Mouse (Mus musculus) olfactory bulb, adult 2 months (tissue): ENCODE measurements around the gene Chst15. TPM values are rescaled to one million over a fixed set of nuclear protein-coding genes. Genes with fewer than 3 reads are reported as not detected.

Experiments used
- H3K27ac ChIP-seq: fragments of 200-500 bp; 2 replicates; pipeline ENCODE4 v1.5.1; 2012; ENCODE audit warnings: low read depth, low read length; ENCODE audit not compliant: insufficient read depth
- H3K4me1 ChIP-seq: fragments of 200-500 bp; 2 replicates; pipeline ENCODE4 v1.6.1; 2012; ENCODE audit warnings: low read length; ENCODE audit not compliant: control insufficient read depth, insufficient read depth
- H3K4me3 ChIP-seq: fragments of 200-500 bp; 2 replicates; pipeline ENCODE4 v1.5.1; 2012; ENCODE audit warnings: mild to moderate bottlenecking, low read depth, low read length, moderate library complexity; ENCODE audit not compliant: insufficient read depth
- CTCF ChIP-seq: fragments of 200-500 bp; IDR thresholded peaks from 2 replicates; pipeline ENCODE4 v1.5.1; 2012; ENCODE audit warnings: low read depth, mild to moderate bottlenecking, low read length, moderate library complexity; ENCODE audit not compliant: insufficient read depth
- POLR2A ChIP-seq: fragments of 200-500 bp; IDR thresholded peaks from 2 replicates; pipeline ENCODE4 v1.6.1; 2012; ENCODE audit warnings: mild to moderate bottlenecking, low read depth, low read length, moderate library complexity; ENCODE audit not compliant: insufficient read depth
- WGBS: fragments of 180-500 bp; shearing (Covaris S2); methylation state at CpG from one replicate; pipeline ENCODE4 v1.1.7; 2018; 5-methylcytosine and 5-hydroxymethylcytosine counted together
- polyA plus RNA-seq: library from polyadenylated mRNA; stranded (reverse); fragments of >200 nt; gene quantifications from 2 replicates; pipeline ENCODE4 v1.2.4, GENCODE M21; 2012; ENCODE audit warnings: low replicate concordance; ENCODE audit not compliant: missing spikeins, insufficient read depth, insufficient read length

Chst15 gene
- polyA plus RNA-seq, 1 experiment, result not detected

DNA sequence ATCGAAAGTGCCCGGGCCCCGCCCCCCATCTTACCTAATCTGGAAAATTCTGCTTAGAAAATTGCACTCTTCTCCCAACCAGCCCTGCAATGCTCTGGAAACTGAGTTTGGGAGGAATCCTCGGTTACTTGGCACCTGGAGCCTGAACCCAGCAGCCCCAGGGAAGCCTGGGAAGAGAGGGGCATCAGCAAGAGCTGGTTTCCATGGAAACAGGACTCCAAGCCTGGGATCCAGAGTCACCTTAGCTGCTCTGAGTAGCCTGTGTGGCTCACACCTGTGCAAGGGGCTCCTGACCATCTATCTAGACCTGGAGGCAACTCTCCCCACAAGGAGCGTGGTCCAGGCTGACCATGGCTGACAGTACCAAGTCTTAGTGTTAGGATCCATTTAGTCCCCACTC, 106.4 kb downstream of the Chst15 start:
- H3K4me1 ChIP-seq, result peaks cover 9% of the 10 kb centered on the region
- H3K27ac ChIP-seq, result no peak overlapping the region
- 79% methylated on average over 5 of the region's 5 CpGs for WGBS
- TF ChIP-seq CTCF, result no peak
- no peak for TF ChIP-seq POLR2A
- no peak overlapping the region for H3K4me3 ChIP-seq

DNA sequence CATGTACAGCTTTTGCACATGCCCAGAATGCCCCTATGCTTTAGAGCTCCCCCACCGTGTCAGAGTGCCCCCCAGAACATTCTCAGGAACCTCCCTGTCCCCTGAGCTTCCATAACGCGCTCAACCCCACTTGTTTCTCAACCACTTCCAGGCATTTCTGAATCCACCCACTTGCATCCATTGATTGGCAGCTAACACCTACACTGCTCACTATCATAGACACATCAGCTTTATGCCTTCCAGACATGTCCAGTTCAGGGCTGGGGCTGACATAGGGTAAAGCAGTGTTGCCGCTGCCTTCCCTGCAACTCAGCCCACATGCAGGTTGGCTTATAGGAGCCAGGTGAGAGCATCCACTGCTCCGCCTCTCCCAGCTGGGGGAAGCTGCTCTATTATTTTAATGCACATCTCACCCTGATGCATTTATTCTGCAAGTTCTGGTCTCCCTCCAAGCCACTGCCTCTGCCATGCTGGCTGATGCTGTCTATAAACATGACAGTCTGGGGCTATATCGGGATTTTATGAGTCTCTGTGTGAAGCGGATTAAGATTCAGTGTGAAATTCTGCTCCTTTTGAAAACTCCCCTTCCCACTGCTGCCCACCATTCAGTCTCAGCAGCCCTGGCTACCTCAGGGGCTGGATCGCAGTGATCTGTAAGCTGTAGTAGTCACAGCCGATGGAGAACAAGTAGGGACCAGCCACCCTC, 107.9 kb downstream of the Chst15 start:
- WGBS, result 78% methylated on average over 9 of the region's 9 CpGs
- peaks cover 9% of the 10 kb centered on the region for H3K4me1 ChIP-seq
- no peak overlapping the region for H3K4me3 ChIP-seq
- TF ChIP-seq CTCF, result no peak
- TF ChIP-seq POLR2A, result no peak
- no peak overlapping the region for H3K27ac ChIP-seq

DNA sequence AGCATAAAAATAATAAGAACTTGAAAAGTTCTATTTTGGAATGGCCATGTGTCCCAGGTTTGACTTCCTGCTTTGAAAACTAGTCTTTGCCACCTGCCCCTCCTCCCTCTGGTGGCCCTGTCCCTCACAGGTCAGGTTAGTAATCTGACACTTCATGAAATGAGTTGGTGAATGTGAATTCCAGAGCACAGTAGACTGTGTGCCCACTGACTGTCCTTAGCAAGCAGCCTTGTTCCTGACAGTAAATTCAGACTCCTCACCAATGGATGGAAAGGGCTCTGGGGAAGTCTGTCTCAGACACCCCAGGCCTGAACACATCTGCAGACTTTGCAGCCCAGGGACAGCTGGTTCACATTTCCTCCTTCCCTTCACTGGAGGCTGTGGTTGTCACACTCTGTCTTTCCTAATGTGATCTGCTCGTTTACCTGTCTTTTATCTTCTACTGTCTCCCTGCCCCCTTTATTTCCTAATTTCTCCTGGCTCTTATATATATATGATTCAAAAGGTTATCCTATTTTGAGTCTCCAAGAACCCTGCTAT, 112.9 kb downstream of the Chst15 start:
- WGBS, result 84% methylated on average over 1 of the region's 1 CpGs
- H3K4me3 ChIP-seq, result no peak overlapping the region
- no peak for TF ChIP-seq POLR2A
- TF ChIP-seq CTCF, result no peak
- H3K4me1 ChIP-seq, result peaks cover 11% of the 10 kb centered on the region
- no peak overlapping the region for H3K27ac ChIP-seq

DNA sequence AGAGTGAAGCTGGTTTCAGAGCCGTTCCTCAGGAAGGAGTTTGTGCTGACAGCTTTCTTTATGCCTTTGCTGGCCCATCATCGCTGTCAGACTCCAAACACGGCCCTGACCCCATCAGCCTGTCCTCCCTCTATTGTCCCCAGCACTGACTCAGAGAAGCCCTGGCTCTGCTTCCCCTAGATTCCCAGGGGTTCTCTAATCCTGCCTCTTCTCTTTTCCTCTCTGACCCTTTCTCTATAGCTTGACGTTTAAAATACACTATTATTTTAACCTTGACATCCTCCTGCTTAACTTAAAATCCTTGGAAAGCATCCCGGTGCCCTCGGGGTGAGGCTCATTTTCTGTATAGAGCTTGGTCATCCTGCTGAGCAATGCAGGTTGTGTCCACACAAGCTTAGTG, 117.3 kb downstream of the Chst15 start:
- 36% methylated on average over 6 of the region's 6 CpGs for WGBS

DNA sequence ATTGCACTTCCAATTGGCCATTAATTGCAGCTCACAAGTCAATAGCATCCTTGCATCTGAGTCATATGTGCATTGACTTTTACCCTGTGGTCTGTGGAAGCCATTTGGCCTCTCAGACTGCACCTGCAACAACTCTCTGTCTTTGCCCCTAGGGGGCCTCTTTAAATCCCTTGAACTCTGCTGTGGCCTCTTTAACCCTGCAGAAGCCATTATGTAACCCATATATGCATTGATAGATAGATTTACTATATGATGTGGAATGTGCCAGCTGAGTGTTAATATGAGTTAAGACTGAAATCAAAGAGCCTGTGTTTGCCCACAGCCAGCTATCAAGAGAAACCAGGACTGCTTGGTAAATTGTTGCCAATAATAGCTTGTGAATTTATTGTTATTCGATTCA, 118.2 kb downstream of the Chst15 start:
- Histone ChIP-seq H3K4me3 (no peak overlapping the region), H3K4me1 (peaks cover 12% of the 10 kb centered on the region), H3K27ac (no peak overlapping the region)
- TF ChIP-seq POLR2A, result no peak
- WGBS, result 48% methylated on average over 1 of the region's 1 CpGs

More for the DNA sequence above, 117.3 kb downstream of the Chst15 start:
- no peak overlapping the region for H3K4me3 ChIP-seq
- H3K27ac ChIP-seq, result no peak overlapping the region
- no peak for TF ChIP-seq POLR2A
- TF ChIP-seq CTCF, result no peak
- H3K4me1 ChIP-seq, result peaks cover 12% of the 10 kb centered on the region

DNA sequence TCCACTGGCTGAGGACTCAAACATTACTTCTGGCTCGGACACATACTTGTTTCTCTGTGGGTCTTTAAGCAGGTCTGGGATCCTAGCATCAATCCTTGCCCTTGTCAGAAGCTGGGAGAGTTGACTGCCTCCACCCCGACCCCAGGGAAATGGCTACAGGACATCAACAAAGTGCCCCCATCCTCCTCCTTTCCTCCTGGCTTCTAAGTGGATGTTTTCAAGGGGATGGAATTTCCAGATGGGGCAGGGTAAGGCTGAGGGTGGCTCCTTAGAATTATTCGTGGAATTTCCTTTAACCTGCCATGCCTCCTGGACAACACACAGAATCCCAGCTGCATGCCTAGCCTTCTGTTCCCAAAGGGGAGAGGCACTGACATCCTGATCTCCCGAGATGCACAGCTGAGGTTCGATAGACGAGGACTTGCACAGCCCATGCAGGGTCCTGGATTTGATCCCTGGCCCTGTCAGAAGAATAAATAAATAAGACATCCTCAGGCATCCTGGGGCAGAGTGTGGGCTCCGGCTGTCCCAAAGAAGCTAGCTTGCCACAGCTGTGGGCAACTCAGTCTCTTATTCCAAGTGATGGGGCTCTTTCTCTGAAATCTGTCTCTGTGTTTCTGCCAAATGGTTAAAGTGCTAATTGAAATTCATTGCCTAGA, 119.1 kb downstream of the Chst15 start:
- peaks cover 12% of the 10 kb centered on the region for H3K4me1 ChIP-seq
- TF ChIP-seq CTCF, result no peak
- no peak for TF ChIP-seq POLR2A
- 75% methylated on average over 7 of the region's 7 CpGs for WGBS
- H3K27ac ChIP-seq, result no peak overlapping the region
- H3K4me3 ChIP-seq, result no peak overlapping the region

DNA sequence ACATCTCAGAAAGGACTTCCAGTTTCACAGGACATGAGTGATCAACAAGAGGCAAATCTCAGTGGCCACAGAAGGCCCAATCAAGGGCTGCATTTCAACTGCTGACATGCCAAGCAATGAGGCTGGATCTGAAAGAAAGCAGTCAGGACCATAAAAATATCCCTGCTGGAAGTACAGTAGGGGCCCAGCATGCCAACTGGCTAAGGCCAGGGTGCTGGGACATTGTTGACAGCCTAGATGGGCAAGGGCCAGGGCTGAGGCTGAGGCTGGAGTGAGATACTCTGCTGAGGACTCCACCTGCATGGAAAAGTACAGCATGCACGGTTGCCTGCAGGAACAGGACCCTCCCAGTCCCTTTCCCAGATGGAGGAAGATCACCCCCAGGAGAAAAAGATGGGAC, 120.4 kb downstream of the Chst15 start:
- no peak for TF ChIP-seq CTCF
- TF ChIP-seq POLR2A, result no peak
- peaks cover 9% of the 10 kb centered on the region for H3K4me1 ChIP-seq
- no peak overlapping the region for H3K4me3 ChIP-seq
- H3K27ac ChIP-seq, result no peak overlapping the region
- 96% methylated on average over 1 of the region's 1 CpGs for WGBS

DNA sequence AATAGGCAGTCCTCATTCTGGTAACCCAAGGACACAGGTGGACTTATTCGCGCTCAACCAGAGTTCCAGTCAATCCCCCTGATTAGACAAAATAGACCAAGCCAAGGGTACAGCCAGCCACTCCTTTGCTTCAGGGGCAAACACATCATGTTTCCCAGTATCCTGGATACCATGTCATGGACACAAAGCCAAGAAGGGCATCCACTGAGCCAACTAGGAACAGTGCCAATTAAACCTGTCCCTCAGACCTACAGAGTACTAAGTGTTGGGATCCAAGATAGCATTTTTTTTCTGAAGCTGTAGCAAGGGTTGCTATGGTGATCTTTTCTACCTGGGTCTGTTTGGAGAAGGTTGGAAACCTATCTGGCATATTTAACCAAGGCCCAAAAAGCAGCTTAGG, 123.4 kb downstream of the Chst15 start:
- WGBS, result 90% methylated on average over 2 of the region's 2 CpGs

DNA sequence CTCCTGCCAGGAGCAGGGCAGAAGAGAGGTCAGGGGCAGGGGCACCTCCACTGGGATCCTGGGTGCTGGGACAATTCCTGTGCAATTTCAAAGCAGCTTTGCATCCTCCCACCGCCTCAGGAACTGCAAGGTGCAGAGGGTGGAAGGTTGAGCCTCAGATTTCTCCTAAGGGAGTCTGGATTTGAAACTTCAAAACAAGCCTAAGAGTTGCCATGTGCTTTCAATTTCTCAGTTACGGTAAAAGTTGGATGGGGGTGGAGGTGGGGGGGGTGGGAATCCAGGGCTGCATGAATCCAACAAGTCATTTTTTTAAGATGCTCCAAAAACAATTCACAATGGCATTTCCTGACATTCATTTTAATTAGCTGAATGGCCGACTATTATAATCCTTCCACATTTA, 129.6 kb downstream of the Chst15 start:
- H3K4me1 ChIP-seq, result no peaks in the 10 kb centered on the region
- TF ChIP-seq POLR2A (no peak), CTCF (no peak)
- no peak overlapping the region for H3K27ac ChIP-seq
- WGBS, result 75% methylated on average over 3 of the region's 3 CpGs
- H3K4me3 ChIP-seq, result no peak overlapping the region

More for the DNA sequence above, 123.4 kb downstream of the Chst15 start:
- TF ChIP-seq POLR2A, result no peak
- TF ChIP-seq CTCF, result no peak
- no peak overlapping the region for H3K27ac ChIP-seq
- H3K4me1 ChIP-seq, result no peaks in the 10 kb centered on the region
- H3K4me3 ChIP-seq, result no peak overlapping the region

Other genes starting within 250 kb of the Chst15 start
- not detected in 2 replicates for gene Cpxm2, start 162.5 kb downstream of the Chst15 start, polyA plus RNA-seq